In genomic region chr2:52986354-52986753, GRCm38 (mm10) we compare ENCODE assay signal across 16 mouse cellular contexts.
"Had no signal": no experiment of that assay in that cellular context is flagged by ENCODE, and none has a peak within 500 bp of the region (broad histone marks: within the 10 kb centered on the region; RNA-seq: fewer than 3 reads in every experiment).

No protein-coding gene starts in this region.

- DNase-seq: retina, postnatal 1 day; right cerebral cortex, adult 18-20 months; right cerebral cortex, postnatal 14 days; right cerebral cortex, postnatal 25 days; right cerebral cortex, postnatal 4 days; spleen, adult 18-20 months; thymus, adult 18-20 months; thymus, adult 2 months; thymus, postnatal 14 days; thymus, postnatal 25 days; thymus, postnatal 36 days; thymus, postnatal 4 days had no signal

- H3K27ac ChIP-seq: neural tube, embryonic 13.5 days; neural tube, embryonic 15.5 days; stomach, embryonic 15.5 days; stomach, postnatal 0 days had no signal

- H3K4me3 ChIP-seq: neural tube, embryonic 13.5 days; neural tube, embryonic 15.5 days; stomach, embryonic 15.5 days had no signal
